Mouse (Mus musculus): ENCODE measurements around the gene Slc5a9.

- TF ChIP-seq CTCF (conservative IDR thresholded peaks at IDR 0.05; ENCODE audit: insufficient read depth, insufficient read length, low read depth, low read length) (no peak), POLR2A (IDR thresholded peaks at IDR 0.05; ENCODE audit: low read depth, low read length) (no peak)
Measured at GRCm38 (mm10) chr4:111898566-111898965, 4.2 kb downstream of the Slc5a9 start.

All from kidney, adult 2 months (tissue).